Mouse (Mus musculus) midbrain, embryonic 16.5 days (tissue): ENCODE data around the gene Snx20. TPM values are rescaled to one million over a fixed set of nuclear protein-coding genes. Genes with fewer than 3 reads are reported as not detected.
A peak's percentile ranks its signal among the peaks of the same experiment; 100 is the strongest.

Experiments
- ATAC-seq: fragments of 200-750 bp; cut with Nextera tagmentation; 2 replicates; pipeline ENCODE4 v1.8.0; 2017; ENCODE audit warnings: moderate TSS enrichment
- H3K27ac ChIP-seq: fragments of 300-500 bp; sonication (generic); 2 replicates; pipeline ENCODE4 v1.5.1; 2014; ENCODE audit warnings: mild to moderate bottlenecking, low read length, mixed read lengths
- H3K27me3 ChIP-seq: fragments of 300-500 bp; sonication (generic); 2 replicates; pipeline ENCODE4 v1.6.1; 2014; ENCODE audit warnings: low read depth, low read length, mixed read lengths; ENCODE audit not compliant: control insufficient read depth, insufficient read depth
- H3K36me3 ChIP-seq: fragments of 300-500 bp; sonication (generic); 2 replicates; pipeline ENCODE4 v1.6.1; 2014; ENCODE audit warnings: mild to moderate bottlenecking, low read length, moderate library complexity, mixed read lengths; ENCODE audit not compliant: control insufficient read depth, insufficient read depth
- H3K4me1 ChIP-seq: fragments of 300-500 bp; sonication (generic); 2 replicates; pipeline ENCODE4 v1.6.1; 2014; ENCODE audit warnings: mild to moderate bottlenecking, low read length, mixed read lengths; ENCODE audit not compliant: control insufficient read depth, insufficient read depth
- H3K4me2 ChIP-seq: fragments of 300-500 bp; sonication (generic); 2 replicates; pipeline ENCODE4 v1.6.1; 2014; ENCODE audit warnings: mild to moderate bottlenecking, low read length, mixed read lengths
- H3K4me3 ChIP-seq: fragments of 300-500 bp; sonication (generic); 2 replicates; pipeline ENCODE4 v1.5.1; 2014; ENCODE audit warnings: low read depth, mild to moderate bottlenecking, low read length, moderate library complexity, mixed read lengths
- H3K9ac ChIP-seq: fragments of 300-500 bp; sonication (generic); 2 replicates; pipeline ENCODE4 v1.6.1; 2014; ENCODE audit warnings: low read depth, low read length, mixed read lengths
- H3K9me3 ChIP-seq: fragments of 300-500 bp; sonication (generic); replicated peaks from 2 replicates; pipeline ENCODE4 v1.6.1; 2014; ENCODE audit warnings: mild to moderate bottlenecking, low read length, mixed read lengths; ENCODE audit not compliant: control insufficient read depth, poor library complexity, severe bottlenecking
- WGBS: fragments of 180-500 bp; shearing (Covaris S2); extraction: QIAGEN DNeasy Blood & Tissue Kit; methylation state at CpG from one replicate; pipeline ENCODE4 v1.1.7; 2014; 5-methylcytosine and 5-hydroxymethylcytosine counted together
- polyA plus RNA-seq: library from polyadenylated mRNA; unstranded; fragments of >200 nt; fragmentation: Nextera tagmentation; extraction: Ambion mirVana; gene quantifications from 2 replicates; pipeline ENCODE4 v1.2.1, GENCODE M21; 2015

The Snx20 gene
- polyA plus RNA-seq, 1 experiment from 2014 or later, result 1.5 TPM

- H3K27me3 ChIP-seq, result peaks cover 8% of the 10 kb centered on the region; the same call in 1 of the 2 replicates
- H3K36me3 ChIP-seq, result no peaks in the 10 kb centered on the region
- no peak overlapping the region for H3K9ac ChIP-seq
- H3K4me3 ChIP-seq, result no peak overlapping the region
- WGBS, result 78% methylated on average over 3 of the region's 3 CpGs
- H3K4me1 ChIP-seq, result no peaks in the 10 kb centered on the region
- H3K9me3 ChIP-seq, result no peaks in the 10 kb centered on the region
- no peak overlapping the region for H3K27ac ChIP-seq
- H3K4me2 ChIP-seq, result no peak overlapping the region
- no peak for ATAC-seq
Observed at GRCm38 (mm10) chr8:88619513-88619912, 16.4 kb downstream of the Snx20 start.

GRCm38 (mm10) chr8:88618612-88619011, 17.3 kb downstream of the Snx20 start:
- Histone ChIP-seq H3K4me2 (no peak overlapping the region), H3K27ac (no peak overlapping the region), H3K4me1 (no peaks in the 10 kb centered on the region), H3K27me3 (peaks cover 8% of the 10 kb centered on the region; the same call in 1 of the 2 replicates), H3K9ac (no peak overlapping the region), H3K9me3 (no peaks in the 10 kb centered on the region), H3K4me3 (no peak overlapping the region), H3K36me3 (no peaks in the 10 kb centered on the region)
- 80% methylated on average over 5 of the region's 5 CpGs for WGBS
- ATAC-seq, result no peak

GRCm38 (mm10) chr8:88614981-88615380, 20.9 kb downstream of the Snx20 start:
- no peaks in the 10 kb centered on the region for H3K36me3 ChIP-seq
- H3K9ac ChIP-seq, result peak overlapping the region; percentile 2; the same call in 1 of the 2 replicates
- no peak overlapping the region for H3K27ac ChIP-seq
- ATAC-seq, result no peak
- H3K4me2 ChIP-seq, result no peak overlapping the region
- H3K4me3 ChIP-seq, result no peak overlapping the region
- H3K4me1 ChIP-seq, result no peaks in the 10 kb centered on the region
- 56% methylated on average over 5 of the region's 5 CpGs for WGBS
- H3K9me3 ChIP-seq, result no peaks in the 10 kb centered on the region
- no peaks in the 10 kb centered on the region for H3K27me3 ChIP-seq

- Histone ChIP-seq H3K9me3 (no peaks in the 10 kb centered on the region), H3K9ac (no peak overlapping the region), H3K4me2 (no peak overlapping the region), H3K27ac (no peak overlapping the region), H3K4me1 (0 out of 2 replicates have a peak, but pooled peaks cover 2% of the 10 kb centered on the region), H3K27me3 (no peaks in the 10 kb centered on the region), H3K36me3 (no peaks in the 10 kb centered on the region), H3K4me3 (no peak overlapping the region)
- 67% methylated on average over 6 of the region's 6 CpGs for WGBS
- no peak for ATAC-seq
Observed at GRCm38 (mm10) chr8:88610271-88610670, 25.7 kb downstream of the Snx20 start.

GRCm38 (mm10) chr8:88609036-88609435, 26.9 kb downstream of the Snx20 start:
- no peak overlapping the region for H3K4me3 ChIP-seq
- H3K4me1 ChIP-seq, result peaks cover 12% of the 10 kb centered on the region
- no peaks in the 10 kb centered on the region for H3K36me3 ChIP-seq
- no peak overlapping the region for H3K4me2 ChIP-seq
- H3K27me3 ChIP-seq, result no peaks in the 10 kb centered on the region
- no peak overlapping the region for H3K9ac ChIP-seq
- no peak overlapping the region for H3K27ac ChIP-seq
- WGBS, result 80% methylated on average over 8 of the region's 8 CpGs
- no peak for ATAC-seq
- H3K9me3 ChIP-seq, result no peaks in the 10 kb centered on the region

GRCm38 (mm10) chr8:88605361-88606040, 30.4 kb downstream of the Snx20 start:
- H3K9ac ChIP-seq, result no peak overlapping the region
- 34% methylated on average over 13 of the region's 13 CpGs for WGBS
- H3K36me3 ChIP-seq, result no peaks in the 10 kb centered on the region
- no peak for ATAC-seq
- H3K4me2 ChIP-seq, result no peak overlapping the region
- H3K27me3 ChIP-seq, result no peaks in the 10 kb centered on the region
- no peak overlapping the region for H3K4me3 ChIP-seq
- no peaks in the 10 kb centered on the region; the same call in 1 of the 2 replicates for H3K9me3 ChIP-seq
- no peak overlapping the region for H3K27ac ChIP-seq
- H3K4me1 ChIP-seq, result peaks cover 23% of the 10 kb centered on the region

GRCm38 (mm10) chr8:88604065-88605038, 31.6 kb downstream of the Snx20 start:
- no peaks in the 10 kb centered on the region for H3K36me3 ChIP-seq
- H3K4me1 ChIP-seq, result peaks cover 23% of the 10 kb centered on the region
- H3K9ac ChIP-seq, result peak overlapping the region; percentile 59
- ATAC-seq, result peak; percentile 92
- no peaks in the 10 kb centered on the region; the same call in 1 of the 2 replicates for H3K9me3 ChIP-seq
- H3K27ac ChIP-seq, result peak overlapping the region; percentile 58; the same call in 1 of the 2 replicates
- 3% methylated on average over 20 of the region's 20 CpGs for WGBS
- H3K27me3 ChIP-seq, result no peaks in the 10 kb centered on the region
- H3K4me2 ChIP-seq, result peak overlapping the region; percentile 70
- H3K4me3 ChIP-seq, result peak overlapping the region; percentile 35

- Histone ChIP-seq H3K27ac (peak overlapping the region; percentile 58; the same call in 1 of the 2 replicates), H3K9ac (peak overlapping the region; percentile 59), H3K36me3 (no peaks in the 10 kb centered on the region), H3K4me2 (peak overlapping the region; percentile 70), H3K4me3 (peak overlapping the region; percentile 35), H3K9me3 (no peaks in the 10 kb centered on the region; the same call in 1 of the 2 replicates), H3K4me1 (peaks cover 23% of the 10 kb centered on the region), H3K27me3 (no peaks in the 10 kb centered on the region)
- WGBS, result 4% methylated on average over 10 of the region's 10 CpGs
- ATAC-seq, result peak; percentile 25; the same call in 1 of the 2 replicates
Observed at GRCm38 (mm10) chr8:88603446-88603989, 32.4 kb downstream of the Snx20 start.
